8 mouse cellular contexts compared by ENCODE assay signal in genomic region chr2:152737306-152738221, GRCm38 (mm10). TPM values are rescaled to one million over a fixed set of nuclear protein-coding genes. Genes with fewer than 3 reads are reported as not detected.
DNase-seq lines count a peak whose midpoint lies in the region; ATAC-seq and TF ChIP-seq lines count a peak whose summit lies in the region.

No protein-coding gene starts in this region.

- no peak; the same call in 1 of the 2 replicates for TF ChIP-seq POLR2A in small intestine, adult 2 months (IDR thresholded peaks at IDR 0.05; ENCODE audit: low read depth, low read length)
- no peak for TF ChIP-seq POLR2A in thymus, adult 2 months (IDR thresholded peaks at IDR 0.05; ENCODE audit: control insufficient read depth, extremely low read depth, insufficient read depth, low read length, poor library complexity)

- peaks cover 3% of the 10 kb centered on the region for H3K27me3 ChIP-seq in megakaryocyte, embryonic 14.5 days (replicated peaks)
- no peaks in the 10 kb centered on the region for H3K27me3 ChIP-seq in embryonic facial prominence, embryonic 12.5 days
- peaks cover 17% of the 10 kb centered on the region for H3K27me3 ChIP-seq in liver, embryonic 12.5 days (replicated peaks)
- no peaks in the 10 kb centered on the region for H3K27me3 ChIP-seq in small intestine, adult 2 months (ENCODE audit: control insufficient read depth, insufficient read depth, low read length)
- H3K27me3 ChIP-seq in thymus, adult 2 months (ENCODE audit: control insufficient read depth, insufficient read depth, low read length) = peaks cover 22% of the 10 kb centered on the region

- H3K9me3 ChIP-seq in megakaryocyte, embryonic 14.5 days = no peaks in the 10 kb centered on the region
- H3K9me3 ChIP-seq in embryonic facial prominence, embryonic 12.5 days = no peaks in the 10 kb centered on the region
- H3K9me3 ChIP-seq in liver, embryonic 12.5 days (replicated peaks) = no peaks in the 10 kb centered on the region

- no peak for TF ChIP-seq CTCF in small intestine, adult 2 months (IDR thresholded peaks at IDR 0.05; ENCODE audit: extremely low read depth, insufficient read length, insufficient replicate concordance, low read depth, low read length)
- TF ChIP-seq CTCF in thymus, adult 2 months (IDR thresholded peaks at IDR 0.05; ENCODE audit: borderline replicate concordance, control insufficient read depth, extremely low read depth, insufficient read depth, low read length, poor library complexity) = no peak

- no peaks in the 10 kb centered on the region for H3K36me3 ChIP-seq in megakaryocyte, embryonic 14.5 days (replicated peaks; ENCODE audit: low read length)
- no peaks in the 10 kb centered on the region for H3K36me3 ChIP-seq in embryonic facial prominence, embryonic 12.5 days
- 0 out of 2 replicates have a peak, but pooled peaks cover 4% of the 10 kb centered on the region for H3K36me3 ChIP-seq in liver, embryonic 12.5 days
- H3K36me3 ChIP-seq in small intestine, adult 2 months (ENCODE audit: control insufficient read depth, insufficient read depth, low read length) = peaks cover 12% of the 10 kb centered on the region; the same call in 1 of the 2 replicates
- H3K36me3 ChIP-seq in thymus, adult 2 months (ENCODE audit: control insufficient read depth, insufficient read depth, low read length) = no peaks in the 10 kb centered on the region

- peak; percentile 48 for DNase-seq in heart, postnatal 4 days
- DNase-seq in yolk sac, embryonic 10.5 days (ENCODE audit: low spot score) = no peak
- DNase-seq in thymus, adult 2 months = no peak

- H3K4me3 ChIP-seq in megakaryocyte, embryonic 14.5 days (replicated peaks) = peak overlapping the region; percentile 97
- H3K4me3 ChIP-seq in embryonic facial prominence, embryonic 12.5 days = peak overlapping the region; percentile 68
- peak overlapping the region; percentile 67 for H3K4me3 ChIP-seq in liver, embryonic 12.5 days
- H3K4me3 ChIP-seq in small intestine, adult 2 months (ENCODE audit: low read depth, low read length) = peak overlapping the region; percentile 96
- H3K4me3 ChIP-seq in thymus, adult 2 months (ENCODE audit: control insufficient read depth, insufficient read depth, low read length) = no peak overlapping the region

- H3K4me1 ChIP-seq in megakaryocyte, embryonic 14.5 days = peaks cover 99% of the 10 kb centered on the region
- peaks cover 48% of the 10 kb centered on the region for H3K4me1 ChIP-seq in embryonic facial prominence, embryonic 12.5 days
- peaks cover 94% of the 10 kb centered on the region for H3K4me1 ChIP-seq in liver, embryonic 12.5 days
- peaks cover 22% of the 10 kb centered on the region for H3K4me1 ChIP-seq in small intestine, adult 2 months (ENCODE audit: control insufficient read depth, insufficient read depth, insufficient read length, low read length)
- H3K4me1 ChIP-seq in thymus, adult 2 months (replicated peaks; ENCODE audit: control insufficient read depth, insufficient read depth, low read length) = peaks cover 31% of the 10 kb centered on the region

- no peak for ATAC-seq in megakaryocyte, adult 5-6 weeks (ENCODE audit: poor library complexity, severe bottlenecking)
- no peak for ATAC-seq in embryonic facial prominence, embryonic 12.5 days (ENCODE audit: insufficient number of reproducible peaks, insufficient read depth, low FRiP score, low TSS enrichment)
- no peak for ATAC-seq in liver, embryonic 12.5 days

- peak overlapping the region; percentile 90 for H3K4me2 ChIP-seq in embryonic facial prominence, embryonic 12.5 days (replicated peaks)
- peak overlapping the region; percentile 96 for H3K4me2 ChIP-seq in liver, embryonic 12.5 days

- 5% methylated on average over 10 of the region's 10 CpGs for WGBS in embryonic facial prominence, embryonic 12.5 days
- 11% methylated on average over 10 of the region's 10 CpGs for WGBS in liver, embryonic 12.5 days (ENCODE audit: insufficient replicate concordance)
- WGBS in small intestine, adult 2 months = 12% methylated on average over 10 of the region's 10 CpGs
- 62% methylated on average over 10 of the region's 10 CpGs for WGBS in thymus, adult 2 months

- peak overlapping the region; percentile 94 for H3K27ac ChIP-seq in embryonic facial prominence, embryonic 12.5 days
- H3K27ac ChIP-seq in liver, embryonic 12.5 days = peak overlapping the region; percentile 90
- H3K27ac ChIP-seq in small intestine, adult 2 months (ENCODE audit: insufficient read depth, low read depth, low read length) = peak overlapping the region; percentile 100
- H3K27ac ChIP-seq in thymus, adult 2 months (ENCODE audit: control insufficient read depth, insufficient read depth, low read length) = no peak overlapping the region

- H3K9ac ChIP-seq in embryonic facial prominence, embryonic 12.5 days = peak overlapping the region; percentile 80
- H3K9ac ChIP-seq in liver, embryonic 12.5 days = peak overlapping the region; percentile 81

RNA-seq across cellular contexts. Expression of gene Id1, which starts 1.5 kb away (rescaled TPM):
- polyA plus RNA-seq in megakaryocyte, embryonic 14.5 days (2012; ENCODE audit: insufficient read depth, low replicate concordance) = 9.3 and 45.9 TPM in 2 replicates
- total RNA-seq in megakaryocyte, adult 5-6 weeks (2015) = 28.4 and 48.3 TPM in 2 replicates
- total RNA-seq in megakaryocyte, adult 5-6 weeks (2017) = 35.0 and 40.1 TPM in 2 replicates
- 168 and 170 TPM in 2 replicates for polyA plus RNA-seq in embryonic facial prominence, embryonic 12.5 days (2016; fragmentation: Nextera tagmentation; extraction: Ambion mirVana)
- total RNA-seq in heart, postnatal 4 days (2021) = 10 to 100 TPM; 71.8 to 76.6 TPM
- polyA plus RNA-seq in liver, embryonic 12.5 days (2016; fragmentation: Nextera tagmentation; extraction: Ambion mirVana) = 28.1 and 30.6 TPM in 2 replicates
- 585 and 916 TPM in 2 replicates for polyA plus RNA-seq in small intestine, adult 2 months (2012; rRNA removed)
- polyA plus RNA-seq in thymus, adult 2 months (2012; rRNA removed) = 54.6 and 66.4 TPM in 2 replicates

RNA-seq across cellular contexts. Expression of gene Cox4i2, which starts 16.4 kb away (rescaled TPM):
- polyA plus RNA-seq in megakaryocyte, embryonic 14.5 days (2012; ENCODE audit: insufficient read depth, low replicate concordance) = 2.8 TPM in 1 of 2 replicates, not detected in the other
- total RNA-seq in megakaryocyte, adult 5-6 weeks (2015) = 0.20 and 0.55 TPM in 2 replicates
- 0.41 TPM in 1 of 2 replicates, not detected in the other for total RNA-seq in megakaryocyte, adult 5-6 weeks (2017)
- 14.3 and 14.5 TPM in 2 replicates for polyA plus RNA-seq in embryonic facial prominence, embryonic 12.5 days (2016; fragmentation: Nextera tagmentation; extraction: Ambion mirVana)
- total RNA-seq in heart, postnatal 4 days (2021) = 10 to 100 TPM; 13.7 to 15.1 TPM
- 2.5 and 3.4 TPM in 2 replicates for polyA plus RNA-seq in liver, embryonic 12.5 days (2016; fragmentation: Nextera tagmentation; extraction: Ambion mirVana)
- 0.50 and 1.7 TPM in 2 replicates for polyA plus RNA-seq in small intestine, adult 2 months (2012; rRNA removed)
- polyA plus RNA-seq in thymus, adult 2 months (2012; rRNA removed) = 1.6 and 1.9 TPM in 2 replicates

RNA-seq across cellular contexts. Expression of gene Mcts2, which starts 50.7 kb away (rescaled TPM):
- not detected in 2 replicates for polyA plus RNA-seq in megakaryocyte, embryonic 14.5 days (2012; ENCODE audit: insufficient read depth, low replicate concordance)
- total RNA-seq in megakaryocyte, adult 5-6 weeks (2015) = 8.4 and 9.3 TPM in 2 replicates
- total RNA-seq in megakaryocyte, adult 5-6 weeks (2017) = 7.1 and 8.3 TPM in 2 replicates
- 36.4 and 38.9 TPM in 2 replicates for polyA plus RNA-seq in embryonic facial prominence, embryonic 12.5 days (2016; fragmentation: Nextera tagmentation; extraction: Ambion mirVana)
- 10 to 100 TPM; 19.9 to 20.2 TPM for total RNA-seq in heart, postnatal 4 days (2021)
- 26.4 and 27.2 TPM in 2 replicates for polyA plus RNA-seq in liver, embryonic 12.5 days (2016; fragmentation: Nextera tagmentation; extraction: Ambion mirVana)
- polyA plus RNA-seq in small intestine, adult 2 months (2012; rRNA removed) = 1.3 and 1.7 TPM in 2 replicates
- 4.2 and 4.4 TPM in 2 replicates for polyA plus RNA-seq in thymus, adult 2 months (2012; rRNA removed)
